Mouse (Mus musculus) Muller cell, postnatal 12 days (primary cell): ENCODE results near the gene Mrps14.

ENCODE experiments used
- DNase-seq: peaks from one replicate; pipeline ENCODE4 v3.0.0-alpha.2; 2015; ENCODE audit errors: inconsistent ontology term

The Mrps14 gene

GRCm38 (mm10) chr1:160194529-160195336 is at the start of gene Mrps14:
Gene Mrps14, plus strand, starts transcription at chr1:160195215.
- peak; percentile 98 for DNase-seq

DNA sequence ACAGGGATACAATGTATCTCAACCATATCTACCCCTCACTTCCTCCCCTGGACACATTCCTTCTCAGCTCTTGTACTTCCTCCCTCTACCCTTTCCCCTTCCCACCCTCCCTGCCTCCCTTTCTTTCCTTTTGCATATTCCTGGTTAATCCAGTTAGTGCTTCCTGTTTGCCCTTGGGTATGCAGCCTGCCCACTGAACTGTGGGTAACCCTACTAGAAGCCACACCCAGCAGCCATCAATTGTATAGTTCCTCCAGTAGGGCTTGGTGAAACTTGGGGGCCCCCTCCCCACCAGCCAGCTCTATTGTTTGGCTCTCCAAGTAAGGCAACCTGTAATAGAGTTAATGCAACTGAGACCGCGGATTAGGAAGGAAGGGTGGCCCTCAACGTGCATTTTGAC is 49.4 kb upstream of the Mrps14 start:
- no peak for DNase-seq

- DNase-seq: no peak
Observed at GRCm38 (mm10) chr1:160147274-160147673, 47.7 kb upstream of the Mrps14 start.

DNA sequence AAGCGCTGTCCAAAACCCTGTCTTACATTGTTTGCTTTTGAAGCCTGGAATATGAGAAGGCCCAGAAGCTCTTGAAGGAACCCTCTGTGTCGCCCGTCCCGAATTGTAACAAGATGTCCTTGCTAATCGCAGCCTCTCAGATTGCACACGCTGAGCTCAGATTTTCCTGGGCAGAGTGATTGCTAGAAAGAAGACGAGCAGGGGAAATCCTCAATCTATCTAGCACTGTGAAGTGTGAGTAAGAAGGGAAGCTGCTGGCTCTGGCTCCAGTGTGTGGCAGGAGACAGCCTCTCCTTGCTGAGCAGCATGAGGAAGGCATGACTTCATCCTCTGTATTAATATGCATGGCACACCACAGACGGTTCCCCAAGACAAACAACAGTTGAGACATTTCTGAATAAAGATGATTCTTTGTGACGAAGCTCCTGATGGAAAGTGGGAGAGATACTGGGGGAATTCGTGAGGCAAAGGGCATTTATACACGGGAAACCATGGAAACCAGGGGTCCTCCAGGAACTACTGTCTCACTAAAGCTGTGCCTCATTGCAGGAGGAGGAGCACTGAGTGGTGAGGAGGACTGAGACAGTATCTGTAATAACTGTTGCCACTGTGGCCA is 45.6 kb upstream of the Mrps14 start:
- peak; percentile 47 for DNase-seq

DNA sequence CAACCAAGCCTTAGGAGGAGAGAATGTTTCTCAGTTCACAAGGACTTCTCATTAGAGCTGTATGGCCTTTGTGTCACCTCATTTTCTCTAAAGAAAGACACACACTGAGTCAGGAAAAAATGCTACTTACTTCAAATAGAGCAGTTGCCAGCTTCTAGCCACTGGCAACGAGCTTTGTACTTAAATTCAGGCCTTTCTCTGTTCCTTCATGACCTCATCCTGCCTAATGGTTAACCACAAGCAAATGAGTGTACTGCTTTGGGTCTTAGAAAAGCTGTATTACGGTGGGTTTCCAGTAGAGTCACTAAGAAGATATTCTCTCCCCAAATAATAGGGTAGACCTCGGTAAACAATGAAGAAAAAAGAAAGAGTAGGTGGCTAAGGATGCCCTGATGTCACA is 44.3 kb upstream of the Mrps14 start:
- DNase-seq: peak; percentile 74

DNA sequence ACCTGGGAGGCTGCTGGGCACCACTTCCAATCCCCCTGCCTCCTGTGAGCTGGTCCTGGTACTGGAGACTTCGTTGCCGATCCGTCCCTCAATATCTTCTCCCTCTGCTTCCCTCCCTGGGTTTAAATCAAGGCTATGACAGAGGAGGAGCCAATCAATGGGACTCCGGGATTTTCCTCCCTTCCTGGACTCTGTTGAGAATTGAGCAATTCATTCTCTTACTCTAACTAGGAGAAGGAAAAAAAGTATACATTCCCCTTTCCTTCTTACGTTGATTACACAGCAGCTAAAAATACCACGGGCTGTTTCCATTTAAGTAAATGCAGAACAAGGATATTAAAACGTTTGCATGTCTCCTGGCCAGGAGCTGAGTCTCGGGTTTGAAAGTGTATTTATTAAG is 41.5 kb upstream of the Mrps14 start, which contains the start of gene Tnn:
TSS of gene Tnn (minus strand) at position 101 of the 400 bp plus-strand sequence.
- no peak for DNase-seq

DNA sequence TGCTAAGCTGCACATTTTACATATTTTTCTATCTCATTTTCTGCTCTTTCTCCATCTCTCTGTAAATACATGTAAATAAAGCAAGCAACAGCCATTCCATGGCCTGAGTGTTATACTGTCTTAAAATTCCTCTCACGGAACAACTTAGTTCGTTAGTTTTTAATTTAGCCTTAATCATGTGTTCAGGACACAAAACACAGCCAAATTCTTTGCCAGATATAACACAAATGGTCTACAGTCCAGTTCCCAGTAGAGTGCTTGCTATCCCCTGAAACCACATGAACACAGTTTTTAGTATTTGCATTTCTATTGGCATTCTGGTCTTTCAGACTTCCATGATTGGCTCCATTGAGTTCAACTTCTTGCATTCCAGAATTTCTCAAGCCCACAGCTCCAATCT is 36.8 kb upstream of the Mrps14 start:
- peak; percentile 30 for DNase-seq

- no peak for DNase-seq
Observed at GRCm38 (mm10) chr1:160166600-160166999, 28.4 kb upstream of the Mrps14 start.

DNA sequence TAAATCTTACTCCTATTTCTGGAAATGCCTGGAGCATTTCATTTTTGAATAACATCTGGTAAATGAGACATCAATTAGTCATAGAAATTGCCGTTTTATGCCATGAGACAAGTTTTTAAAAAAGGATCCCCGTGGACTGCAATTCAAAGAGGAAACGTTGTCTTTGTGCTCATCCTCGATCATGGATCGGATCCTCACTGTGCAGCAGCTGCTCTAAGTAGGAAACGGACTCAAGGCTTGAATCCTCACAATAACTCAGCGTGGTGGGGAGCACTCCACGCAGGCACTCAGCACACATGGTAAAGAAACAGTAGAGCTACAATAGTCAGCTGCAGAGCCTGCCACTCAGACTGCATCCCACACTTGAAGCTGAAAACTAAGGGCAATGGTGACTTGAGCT is 18.1 kb upstream of the Mrps14 start:
- no peak for DNase-seq

DNA sequence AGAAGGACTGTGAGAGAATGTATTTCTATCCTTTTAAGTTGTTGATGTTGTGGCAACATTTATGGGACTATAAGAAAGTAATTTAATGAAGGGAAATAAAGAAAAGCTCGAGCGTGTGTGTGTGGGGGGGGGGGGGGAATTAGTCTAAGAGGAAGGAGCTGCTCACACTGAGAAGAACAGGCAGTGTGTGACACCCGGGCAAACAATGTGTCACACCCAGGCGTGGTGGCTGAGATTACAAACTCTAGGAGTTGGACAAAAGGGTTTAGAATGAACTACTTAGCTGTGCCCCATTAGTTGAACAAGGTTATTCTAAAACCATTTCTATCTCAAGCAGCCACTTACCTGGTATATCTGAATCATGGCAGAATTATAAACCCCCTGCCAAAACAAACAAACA is 13.8 kb upstream of the Mrps14 start:
- DNase-seq: no peak

DNA sequence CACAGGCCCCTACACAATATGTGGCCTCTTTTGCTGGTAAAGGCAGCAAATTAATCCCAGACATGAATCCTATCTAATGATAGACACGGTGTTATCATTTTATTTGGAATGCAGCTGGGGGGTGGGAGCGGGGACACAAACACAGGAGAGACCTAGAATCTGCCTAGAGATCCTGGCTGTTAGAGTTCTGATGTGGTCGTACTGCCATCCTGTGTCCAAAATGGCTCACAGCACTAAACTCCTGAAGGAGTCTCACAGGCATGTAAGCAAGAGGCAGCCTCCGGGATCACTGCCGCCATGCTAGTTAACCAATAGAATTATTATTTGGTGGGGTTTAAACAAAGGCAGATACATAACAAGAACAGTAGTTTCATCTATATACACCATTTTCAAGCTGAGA is 10.5 kb upstream of the Mrps14 start:
- DNase-seq: peak; percentile 82

GRCm38 (mm10) chr1:160195337-160195663 is 285 bp downstream of the Mrps14 start:
- DNase-seq: no peak

DNA sequence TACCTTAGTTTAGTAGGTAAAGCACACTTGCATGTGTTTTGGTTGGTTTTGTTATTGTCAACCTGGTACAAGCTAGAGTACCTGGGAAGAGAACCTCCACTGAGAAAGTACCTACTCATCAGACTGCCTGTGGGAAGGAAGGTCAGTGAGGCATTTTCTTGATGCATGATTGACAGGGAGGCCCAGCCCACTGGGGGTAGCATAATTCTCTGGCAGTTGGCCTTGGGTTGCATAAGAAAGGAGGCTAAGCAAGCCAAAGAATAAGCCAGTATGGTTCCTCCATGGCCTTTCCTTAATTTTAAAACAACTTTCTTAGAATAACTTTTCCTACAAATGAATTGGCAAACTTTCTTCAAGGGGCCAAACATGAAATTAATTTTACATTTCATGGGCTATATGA is 10.5 kb downstream of the Mrps14 start:
- DNase-seq: no peak

GRCm38 (mm10) chr1:160209844-160210243 is 14.8 kb downstream of the Mrps14 start:
- no peak for DNase-seq

- no peak for DNase-seq
Observed at GRCm38 (mm10) chr1:160210566-160210965, 15.6 kb downstream of the Mrps14 start.

DNA sequence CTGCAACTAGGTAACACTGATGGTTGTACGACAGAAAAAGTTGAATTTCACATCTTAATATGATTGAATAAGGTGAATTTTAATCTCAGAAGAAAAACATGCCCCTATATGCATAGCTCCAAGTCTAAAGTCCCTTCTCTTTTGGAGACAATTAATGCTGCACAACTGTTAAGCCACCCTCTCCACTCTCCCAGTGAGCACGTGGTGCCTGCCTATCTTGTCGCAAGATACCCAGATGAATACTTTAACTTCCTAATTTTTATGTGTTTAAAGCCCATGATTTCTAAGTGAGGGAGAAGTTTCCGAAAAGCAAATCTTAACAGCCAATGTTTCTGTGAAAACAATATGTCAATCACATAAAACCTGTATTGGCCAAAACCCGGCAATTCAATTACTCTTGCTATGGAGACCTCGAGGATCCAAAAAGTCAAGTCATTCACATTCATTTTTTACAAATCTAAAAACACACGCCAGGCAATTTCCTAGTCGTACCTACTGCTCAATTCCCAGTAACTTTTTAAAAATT is 16.6 kb downstream of the Mrps14 start:
- no peak for DNase-seq

DNA sequence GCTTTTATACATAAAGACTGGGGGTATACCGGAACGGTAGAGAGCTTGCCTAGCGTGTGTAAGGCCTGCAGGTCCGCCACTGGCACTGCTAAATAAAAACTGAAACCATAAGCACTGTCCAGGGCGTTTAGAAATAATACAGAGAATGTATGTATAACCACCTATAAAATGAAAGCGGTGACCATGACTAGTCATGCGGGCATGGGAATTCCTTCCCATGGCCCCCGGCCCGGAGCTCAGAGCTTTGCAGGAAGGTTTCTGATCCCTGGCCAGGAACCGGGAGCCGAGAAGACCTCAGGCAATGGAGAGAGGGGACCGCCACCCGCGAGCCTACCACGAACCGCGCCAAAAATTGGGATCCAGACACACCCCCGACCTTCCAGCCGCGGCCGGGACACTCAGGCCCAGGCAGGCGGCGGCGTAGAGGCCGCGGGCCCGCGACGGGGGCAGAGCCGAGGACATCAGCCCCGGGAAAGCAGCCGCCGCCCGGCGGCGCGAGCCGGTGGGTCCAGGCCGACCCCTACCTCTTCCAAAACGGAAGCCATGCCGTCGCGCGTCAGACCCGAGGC is 17.2 kb downstream of the Mrps14 start:
- no peak for DNase-seq

DNA sequence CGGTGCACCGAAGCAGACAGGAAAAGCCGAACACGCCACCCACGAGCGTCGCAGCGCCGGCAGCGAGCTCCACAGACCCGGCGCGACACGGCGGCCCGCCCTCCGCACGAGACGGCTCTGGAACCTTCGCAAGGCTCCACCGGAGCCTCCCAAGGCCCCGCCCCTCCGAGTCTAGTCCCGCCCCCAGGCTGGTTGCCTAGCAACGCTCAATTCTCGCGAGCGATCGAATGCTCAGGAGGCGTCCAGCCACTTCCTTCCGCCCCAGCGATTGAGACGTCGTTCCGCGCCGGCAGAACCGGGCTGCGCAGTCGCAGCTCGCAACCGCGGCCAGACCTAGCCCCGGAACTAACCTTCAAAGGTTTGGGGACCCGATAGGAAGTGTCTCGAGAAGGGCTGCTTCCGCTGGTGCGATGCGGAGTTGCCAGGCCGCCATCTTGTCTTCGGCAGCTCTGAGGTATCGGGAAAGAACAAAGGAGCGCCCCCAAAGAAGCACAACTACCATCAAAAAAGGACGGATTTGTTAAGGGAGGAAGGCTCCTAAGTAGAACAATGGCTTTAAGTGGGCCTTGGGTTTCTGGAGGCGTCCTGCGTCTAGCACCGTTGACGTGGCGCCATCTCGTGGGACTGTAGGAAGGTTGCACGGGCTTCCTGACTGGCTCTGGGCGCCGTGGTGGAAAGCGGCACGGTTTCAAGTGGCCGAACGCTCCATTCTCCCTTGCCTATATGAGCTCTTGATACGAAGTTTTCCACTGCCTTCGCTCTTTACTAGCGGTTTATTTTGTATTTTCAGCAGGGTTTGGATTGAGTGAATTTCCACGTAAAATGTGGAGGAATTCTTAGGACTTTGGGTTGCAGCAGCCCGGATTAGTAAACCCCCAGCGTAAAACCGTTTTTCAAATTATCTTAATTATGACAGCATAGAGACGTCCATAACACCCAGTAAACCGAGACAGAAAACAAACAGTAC is 18.0 kb downstream of the Mrps14 start, which contains the start of gene Cacybp:
TSS of gene Cacybp (minus strand) at position 173 of the 967 bp plus-strand sequence.
- peak; percentile 99 for DNase-seq

- no peak for DNase-seq
Observed at GRCm38 (mm10) chr1:160214171-160214570, 19.2 kb downstream of the Mrps14 start.

GRCm38 (mm10) chr1:160217898-160218297 is 22.9 kb downstream of the Mrps14 start:
- DNase-seq: no peak

GRCm38 (mm10) chr1:160224093-160224492 is 29.1 kb downstream of the Mrps14 start:
- DNase-seq: no peak

- no peak for DNase-seq
Observed at GRCm38 (mm10) chr1:160227196-160227595, 32.2 kb downstream of the Mrps14 start.
